In the genomic region with DNA sequence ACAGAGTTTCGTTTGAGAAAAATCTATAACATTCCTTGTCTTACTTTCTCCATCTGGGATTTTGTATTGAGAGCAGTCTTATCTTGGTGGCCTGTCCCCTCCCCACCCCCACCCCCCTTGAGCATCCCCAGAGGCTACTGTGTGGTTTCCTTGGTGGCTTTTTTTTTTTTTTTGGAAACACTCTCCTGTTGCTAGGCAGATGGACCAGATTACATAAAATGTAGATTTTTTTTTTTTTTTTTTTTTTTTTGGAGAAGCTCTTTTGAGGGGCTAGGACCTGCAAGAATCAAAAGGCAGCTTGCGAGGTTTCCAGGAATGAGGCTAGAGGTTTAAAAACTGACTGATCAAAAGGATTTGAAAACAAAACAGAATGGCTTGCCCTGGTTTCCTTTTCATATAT, we compare ENCODE assay signal across 27 mouse cellular contexts.
"Had no signal": no experiment of that assay in that cellular context is flagged by ENCODE, and none has a peak within 500 bp of the region (broad histone marks: within the 10 kb centered on the region; RNA-seq: fewer than 3 reads in every experiment).

No protein-coding gene starts in this region.

- H3K4me1 ChIP-seq: hindbrain, embryonic 10.5 days; hindbrain, embryonic 12.5 days; intestine, embryonic 15.5 days; limb, embryonic 12.5 days had no signal

- H3K9ac ChIP-seq: heart, embryonic 12.5 days; hindbrain, embryonic 12.5 days; hindbrain, embryonic 15.5 days; intestine, embryonic 15.5 days; limb, embryonic 12.5 days; liver, embryonic 13.5 days; liver, embryonic 15.5 days; liver, postnatal 0 days had no signal

- H3K27me3 ChIP-seq: heart, embryonic 12.5 days; hindbrain, embryonic 12.5 days; hindbrain, embryonic 15.5 days; intestine, embryonic 15.5 days; limb, embryonic 12.5 days; liver, embryonic 13.5 days; liver, embryonic 15.5 days had no signal

- H3K36me3 ChIP-seq: heart, embryonic 10.5 days; heart, embryonic 12.5 days; hindbrain, embryonic 10.5 days; hindbrain, embryonic 12.5 days; hindbrain, embryonic 15.5 days; intestine, embryonic 15.5 days; limb, embryonic 10.5 days; limb, embryonic 12.5 days; liver, embryonic 13.5 days; liver, embryonic 15.5 days had no signal

- H3K9me3 ChIP-seq: heart, embryonic 10.5 days; heart, embryonic 12.5 days; hindbrain, embryonic 10.5 days; hindbrain, embryonic 12.5 days; hindbrain, embryonic 15.5 days; intestine, embryonic 15.5 days; limb, embryonic 10.5 days; limb, embryonic 12.5 days; liver, embryonic 13.5 days; liver, embryonic 15.5 days had no signal

- H3K27ac ChIP-seq: heart, embryonic 10.5 days; hindbrain, embryonic 10.5 days; hindbrain, embryonic 12.5 days; hindbrain, embryonic 15.5 days; intestine, embryonic 15.5 days; limb, embryonic 10.5 days; limb, embryonic 12.5 days; liver, embryonic 13.5 days; liver, embryonic 15.5 days had no signal

- DNase-seq: gastrocnemius, adult 2 months; gastrocnemius, postnatal 10 days; gastrocnemius, postnatal 25 days; heart, adult 18-20 months; heart, postnatal 10 days; heart, postnatal 4 days; kidney, adult 18-20 months; kidney, adult 8-10 months; kidney, postnatal 10 days; kidney, postnatal 25 days; kidney, postnatal 4 days; layer of hippocampus, adult 9-11 months; liver; liver, embryonic 13.5 days; liver, postnatal 0 days had no signal

- H3K4me3 ChIP-seq: gastrocnemius, adult 2 months; heart, embryonic 10.5 days; heart, embryonic 12.5 days; hindbrain, embryonic 10.5 days; hindbrain, embryonic 12.5 days; hindbrain, embryonic 15.5 days; intestine, embryonic 15.5 days; limb, embryonic 10.5 days; limb, embryonic 12.5 days; liver, embryonic 13.5 days; liver, embryonic 15.5 days had no signal

- H3K4me2 ChIP-seq: heart, embryonic 12.5 days; hindbrain, embryonic 12.5 days; hindbrain, embryonic 15.5 days; intestine, embryonic 15.5 days; limb, embryonic 12.5 days; liver, embryonic 11.5 days; liver, embryonic 13.5 days; liver, embryonic 15.5 days had no signal

- ATAC-seq: inflammation-experienced regulatory T-cells, adult 6 months; intestine, embryonic 15.5 days; intestine, postnatal 0 days; liver, postnatal 0 days had no signal
